Mouse (Mus musculus) kidney, embryonic 14.5 days (tissue): ENCODE results near the gene Gm14569. TPM values are rescaled to one million over a fixed set of nuclear protein-coding genes. Genes with fewer than 3 reads are reported as not detected.

Experiments
- ATAC-seq: fragments of 200-750 bp; cut with Nextera tagmentation; 2 replicates; pipeline ENCODE4 v1.8.0; 2017; ENCODE audit warnings: moderate number of reproducible peaks, mild to moderate bottlenecking, moderate TSS enrichment, moderate library complexity; ENCODE audit not compliant: low FRiP score, low TSS enrichment
- H3K27ac ChIP-seq: fragments of 300-500 bp; sonication (generic); 2 replicates; pipeline ENCODE4 v1.5.1; 2014; ENCODE audit warnings: low read depth, mild to moderate bottlenecking, low read length, moderate library complexity, mixed read lengths
- H3K27me3 ChIP-seq: fragments of 300-500 bp; sonication (generic); 2 replicates; pipeline ENCODE4 v1.6.1; 2014; ENCODE audit warnings: mild to moderate bottlenecking, low read length; ENCODE audit not compliant: control insufficient read depth, insufficient read depth
- H3K36me3 ChIP-seq: fragments of 300-500 bp; sonication (generic); 2 replicates; pipeline ENCODE4 v1.6.1; 2014; ENCODE audit warnings: low read length, mixed read lengths; ENCODE audit not compliant: control insufficient read depth, insufficient read depth
- H3K4me1 ChIP-seq: fragments of 300-500 bp; sonication (generic); 2 replicates; pipeline ENCODE4 v1.6.1; 2014; ENCODE audit warnings: low read length, mixed read lengths; ENCODE audit not compliant: control insufficient read depth, insufficient read depth
- H3K4me2 ChIP-seq: fragments of 300-500 bp; sonication (generic); replicated peaks from 2 replicates; pipeline ENCODE4 v1.6.1; 2014; ENCODE audit warnings: low read depth, mild to moderate bottlenecking, low read length
- H3K4me3 ChIP-seq: fragments of 300-500 bp; sonication (generic); 2 replicates; pipeline ENCODE4 v1.5.1; 2014; ENCODE audit warnings: mild to moderate bottlenecking, low read length
- H3K9ac ChIP-seq: fragments of 300-500 bp; sonication (generic); 2 replicates; pipeline ENCODE4 v1.6.1; 2014; ENCODE audit warnings: low read depth, mild to moderate bottlenecking, low read length, moderate library complexity
- H3K9me3 ChIP-seq: fragments of 300-500 bp; sonication (generic); 2 replicates; pipeline ENCODE4 v1.6.1; 2016; ENCODE audit warnings: low read length; ENCODE audit not compliant: control insufficient read depth
- whole genome bisulfite sequencing: fragments of 180-500 bp; shearing (Covaris S2); extraction: QIAGEN DNeasy Blood & Tissue Kit; methylation state at CpG from one replicate; pipeline ENCODE4 v1.1.7; 2014; 5-methylcytosine and 5-hydroxymethylcytosine counted together
- microRNA-seq: library from miRNA; unstranded; fragments of <30 nt; microRNA quantifications from one replicate; pipeline ENCODE4, GENCODE M21; 2016
- polyA plus RNA-seq: library from polyadenylated mRNA; unstranded; fragments of >200 nt; fragmentation: Nextera tagmentation; extraction: Ambion mirVana; gene quantifications from 2 replicates; pipeline ENCODE4 v1.2.1, GENCODE M21; 2014

The Gm14569 gene
- polyA plus RNA-seq, 1 experiment from 2014 or later: not detected

DNA sequence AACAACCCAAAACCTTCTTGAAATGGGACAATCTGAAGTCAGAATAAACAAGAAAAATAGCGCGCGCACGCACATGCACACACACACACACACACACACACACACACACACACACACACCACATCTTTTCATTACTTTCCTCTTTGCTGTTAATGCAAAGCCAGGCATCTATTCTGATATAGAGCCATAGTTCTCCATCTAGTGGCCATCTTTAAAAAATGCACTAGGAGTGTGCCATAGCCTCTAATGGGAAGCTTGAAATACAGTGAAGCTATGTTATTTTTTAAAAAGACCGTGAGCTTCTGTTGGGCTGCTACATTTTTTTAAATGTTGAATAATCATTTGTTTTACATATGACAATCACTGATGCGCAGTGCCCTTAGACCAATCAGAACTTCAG lies 98.4 kb downstream of the Gm14569 start:
- Histone ChIP-seq H3K4me1 (no peaks in the 10 kb centered on the region), H3K36me3 (no peaks in the 10 kb centered on the region), H3K9me3 (no peaks in the 10 kb centered on the region), H3K9ac (no peak overlapping the region), H3K4me3 (no peak overlapping the region), H3K4me2 (no peak overlapping the region), H3K27ac (no peak overlapping the region), H3K27me3 (no peaks in the 10 kb centered on the region)
- 52% methylated on average over 6 of the region's 6 CpGs for WGBS
- no peak for ATAC-seq

DNA sequence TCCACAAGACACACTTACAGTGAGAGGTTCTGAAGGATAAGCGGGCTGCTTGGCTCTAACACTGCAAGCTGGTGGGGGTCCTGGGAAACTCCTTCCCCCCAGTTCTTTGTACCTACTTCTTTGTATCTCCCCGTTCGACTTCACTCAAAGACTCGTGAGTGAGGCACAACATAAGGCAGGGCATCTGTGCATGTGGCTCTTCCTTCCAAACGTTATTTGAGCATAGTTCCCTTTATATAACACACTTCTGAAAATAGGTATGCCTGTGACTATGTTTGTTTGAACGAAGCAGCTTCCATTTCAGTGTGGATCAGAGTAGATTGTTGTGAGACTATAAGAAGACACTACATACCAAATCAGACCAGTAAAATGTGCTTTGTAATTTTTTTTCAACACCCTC lies 99.0 kb downstream of the Gm14569 start:
- H3K4me3 ChIP-seq: no peak overlapping the region

DNA sequence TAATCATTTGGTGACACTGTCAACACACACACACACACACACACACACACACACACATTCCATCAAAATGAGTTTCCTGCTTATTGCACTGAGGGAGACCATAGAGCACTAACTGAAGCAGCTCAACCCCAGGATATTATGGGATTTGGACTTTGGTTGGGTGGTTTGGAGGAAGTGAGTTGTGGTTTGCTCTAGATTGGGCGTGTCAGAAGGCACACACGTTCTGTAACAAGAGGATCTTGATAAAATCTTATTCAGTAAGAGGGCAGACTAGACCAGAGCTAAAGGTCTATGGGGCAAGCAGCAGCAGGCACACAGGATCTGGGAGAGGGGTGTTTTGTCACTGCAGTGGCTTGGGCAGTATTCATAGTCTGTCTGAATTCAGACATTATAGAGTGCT lies 101.1 kb downstream of the Gm14569 start:
- H3K36me3 ChIP-seq: no peaks in the 10 kb centered on the region
- no peak overlapping the region for H3K4me2 ChIP-seq
- no peaks in the 10 kb centered on the region for H3K27me3 ChIP-seq
- H3K9me3 ChIP-seq: no peaks in the 10 kb centered on the region
- ATAC-seq: no peak
- WGBS: 63% methylated on average over 2 of the region's 2 CpGs
- no peaks in the 10 kb centered on the region for H3K4me1 ChIP-seq
- no peak overlapping the region for H3K27ac ChIP-seq
- H3K9ac ChIP-seq: no peak overlapping the region
- no peak overlapping the region for H3K4me3 ChIP-seq

More for the DNA sequence above, 99.0 kb downstream of the Gm14569 start:
- H3K36me3 ChIP-seq: no peaks in the 10 kb centered on the region
- 73% methylated on average over 6 of the region's 6 CpGs for WGBS
- H3K27me3 ChIP-seq: no peaks in the 10 kb centered on the region
- H3K9me3 ChIP-seq: no peaks in the 10 kb centered on the region
- H3K9ac ChIP-seq: no peak overlapping the region
- no peak for ATAC-seq
- H3K4me2 ChIP-seq: no peak overlapping the region
- no peaks in the 10 kb centered on the region for H3K4me1 ChIP-seq
- no peak overlapping the region for H3K27ac ChIP-seq

DNA sequence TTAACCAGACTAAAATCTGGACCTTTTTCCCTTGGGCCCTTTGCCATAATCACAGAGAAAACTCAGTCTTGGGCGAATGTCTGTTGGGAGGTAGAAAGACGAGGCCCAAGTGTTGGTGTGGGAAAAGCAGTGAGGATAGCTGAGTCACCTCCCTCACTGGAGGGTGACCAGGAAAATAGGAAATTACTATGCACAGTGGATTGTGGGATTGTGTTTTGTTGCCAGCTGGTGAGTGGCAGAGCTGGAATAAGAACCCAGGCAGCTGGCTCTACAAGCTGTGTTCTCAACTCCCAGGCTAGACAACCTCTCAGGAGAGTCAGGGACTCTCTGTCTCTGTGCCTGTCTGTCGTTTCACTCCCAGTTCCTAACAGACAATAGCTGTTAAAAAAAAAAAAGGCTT lies 101.7 kb downstream of the Gm14569 start:
- no peak overlapping the region for H3K4me3 ChIP-seq
- H3K9me3 ChIP-seq: no peaks in the 10 kb centered on the region
- H3K27me3 ChIP-seq: no peaks in the 10 kb centered on the region
- H3K27ac ChIP-seq: no peak overlapping the region
- H3K4me2 ChIP-seq: no peak overlapping the region
- no peaks in the 10 kb centered on the region for H3K4me1 ChIP-seq
- WGBS: 70% methylated on average over 3 of the region's 3 CpGs
- no peak overlapping the region for H3K9ac ChIP-seq
- no peak for ATAC-seq
- H3K36me3 ChIP-seq: no peaks in the 10 kb centered on the region

GRCm38 (mm10) chrX:36385340-36385739 lies 106.3 kb downstream of the Gm14569 start:
- no peaks in the 10 kb centered on the region for H3K4me1 ChIP-seq
- no peaks in the 10 kb centered on the region for H3K27me3 ChIP-seq
- H3K4me3 ChIP-seq: no peak overlapping the region
- H3K36me3 ChIP-seq: no peaks in the 10 kb centered on the region
- H3K9me3 ChIP-seq: no peaks in the 10 kb centered on the region
- H3K9ac ChIP-seq: no peak overlapping the region
- H3K4me2 ChIP-seq: no peak overlapping the region
- ATAC-seq: no peak
- H3K27ac ChIP-seq: no peak overlapping the region

Small RNA genes within 50 kb of the gene (microRNA-seq; reads per million reads assigned to microRNA genes)
- not detected for gene Gm44485

Other genes with a start within 250 kb of the Gm14569 start
- 0.49 and 0.77 TPM in 2 replicates for gene Lonrf3, start 163.5 kb downstream of the Gm14569 start, polyA plus RNA-seq
- gene Gm6268, start 90.5 kb downstream of the Gm14569 start, polyA plus RNA-seq: not detected in 2 replicates
- gene Pgrmc1, start 106.4 kb upstream of the Gm14569 start, polyA plus RNA-seq: 256 and 282 TPM in 2 replicates
- gene Akap17b, start 153.6 kb upstream of the Gm14569 start, polyA plus RNA-seq: 4.0 TPM in 2 replicates